Mouse (Mus musculus): ENCODE data around the gene Abcc12.

DNA sequence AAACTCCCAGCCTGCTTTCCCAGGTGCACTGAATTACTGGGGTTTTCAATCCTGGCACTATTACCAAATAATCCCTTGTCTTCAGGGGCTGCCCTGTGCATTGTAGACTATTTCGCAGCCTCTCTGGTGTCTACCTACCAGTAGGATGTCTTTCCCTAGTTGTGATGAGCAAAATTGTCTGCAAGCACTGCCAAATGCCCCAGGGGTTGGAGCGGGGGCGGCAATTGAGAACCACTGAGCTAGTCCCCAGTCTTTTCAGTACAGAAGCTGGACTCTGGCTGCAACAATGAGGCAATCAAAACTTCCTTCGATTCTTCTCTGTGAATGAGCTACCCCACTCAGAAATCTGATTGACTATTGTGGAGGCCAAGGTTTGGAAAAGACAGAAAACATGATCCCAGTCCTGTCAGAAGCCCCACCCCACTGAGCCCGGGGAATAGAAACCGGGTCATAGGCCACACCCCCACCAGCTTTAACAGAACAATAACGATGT is 45.4 kb downstream of the Abcc12 start:
- TF ChIP-seq CTCF (IDR thresholded peaks at IDR 0.05; ENCODE audit: low read depth) (no peak; the same call in 1 of the 2 replicates), EP300 (optimal IDR thresholded peaks at IDR 0.05) (no peak)

Measured in stomach, postnatal 0 days (tissue).